Mouse (Mus musculus) cerebellum, adult (tissue): ENCODE measurements around the gene Ergic3.

Experiments
- ATAC-seq: cut with Nextera tagmentation; 2 replicates; pipeline ENCODE4 v1.9.2; 2017; ENCODE audit warnings: mild to moderate bottlenecking, moderate library complexity, mixed read lengths; ENCODE audit not compliant: insufficient number of reproducible peaks, low FRiP score, low TSS enrichment

The Ergic3 gene

GRCm38 (mm10) chr2:156065099-156066041, 57.5 kb downstream of the Ergic3 start, which contains the start of gene Spag4:
Gene Spag4 (plus strand): TSS chr2:156065175.
- peak; percentile 41; the same call in 1 of the 2 replicates for ATAC-seq

- no peak for ATAC-seq
Measured at GRCm38 (mm10) chr2:156066126-156066525, 58.3 kb downstream of the Ergic3 start.
